Mouse (Mus musculus) hindbrain, embryonic 10.5 days (tissue): Measurements from ENCODE around the gene Phf21a. TPM values are rescaled to one million over a fixed set of nuclear protein-coding genes. Genes with fewer than 3 reads are reported as not detected.
"Not testable (repeated sequence)": the region's sequence is repeated elsewhere in the genome, so short reads cannot be mapped to it uniquely, and the experiment has no call there.

Source experiments
- DNase-seq: peaks from one replicate; pipeline ENCODE4 v3.0.0-alpha.2; 2017; ENCODE audit warnings: low spot score
- H3K27ac ChIP-seq: fragments of 300-500 bp; sonication (generic); 2 replicates; pipeline ENCODE4 v1.5.1; 2016; ENCODE audit warnings: mild to moderate bottlenecking, moderate library complexity
- H3K27me3 ChIP-seq: fragments of 300-500 bp; sonication (generic); 2 replicates; pipeline ENCODE4 v1.6.1; 2016; ENCODE audit warnings: mild to moderate bottlenecking; ENCODE audit not compliant: poor library complexity, insufficient read depth, severe bottlenecking
- H3K36me3 ChIP-seq: fragments of 300-500 bp; sonication (generic); 2 replicates; pipeline ENCODE4 v1.6.1; 2016; ENCODE audit warnings: mild to moderate bottlenecking, moderate library complexity
- H3K4me1 ChIP-seq: fragments of 300-500 bp; sonication (generic); replicated peaks from 2 replicates; pipeline ENCODE4 v1.6.1; 2016; ENCODE audit warnings: mild to moderate bottlenecking
- H3K4me3 ChIP-seq: fragments of 300-500 bp; sonication (generic); 2 replicates; pipeline ENCODE4 v1.5.1; 2016; ENCODE audit warnings: mild to moderate bottlenecking, moderate library complexity
- H3K9me3 ChIP-seq: fragments of 300-500 bp; sonication (generic); 2 replicates; pipeline ENCODE4 v1.6.1; 2016; ENCODE audit warnings: mild to moderate bottlenecking, moderate library complexity
- WGBS: fragments of 180-500 bp; shearing (Covaris S2); methylation state at CpG from one replicate; pipeline ENCODE4 v1.1.7; 2016; 5-methylcytosine and 5-hydroxymethylcytosine counted together
- polyA plus RNA-seq: library from polyadenylated mRNA; unstranded; fragments of >200 nt; fragmentation: Nextera tagmentation; extraction: Ambion mirVana; gene quantifications from 2 replicates; pipeline ENCODE4 v1.2.1, GENCODE M21; 2016

Gene Phf21a
- polyA plus RNA-seq, 1 experiment from 2014 or later: 35.3 TPM

- H3K4me3 ChIP-seq: peak overlapping the region; percentile 88
- peak overlapping the region; percentile 90 for H3K27ac ChIP-seq
- DNase-seq: no peak
- WGBS: 3% methylated on average over 10 of the region's 10 CpGs
- H3K9me3 ChIP-seq: no peaks in the 10 kb centered on the region
- H3K4me1 ChIP-seq: peaks cover 84% of the 10 kb centered on the region
- H3K27me3 ChIP-seq: peaks cover 9% of the 10 kb centered on the region; the same call in 1 of the 2 replicates
- H3K36me3 ChIP-seq: peaks cover 37% of the 10 kb centered on the region
These were observed 296.7 kb downstream of the Phf21a start for GRCm38 (mm10) chr2:92389645-92390044.

- H3K27me3 ChIP-seq: peaks cover 9% of the 10 kb centered on the region; the same call in 1 of the 2 replicates
- H3K9me3 ChIP-seq: no peaks in the 10 kb centered on the region
- H3K27ac ChIP-seq: peak overlapping the region; percentile 92
- H3K4me1 ChIP-seq: peaks cover 84% of the 10 kb centered on the region
- DNase-seq: no peak
- 80% methylated on average over 6 of the region's 6 CpGs for WGBS
- peaks cover 29% of the 10 kb centered on the region for H3K36me3 ChIP-seq
- H3K4me3 ChIP-seq: peak overlapping the region; percentile 88; the same call in 1 of the 2 replicates
These were observed 297.5 kb downstream of the Phf21a start for GRCm38 (mm10) chr2:92390206-92390930.

- Histone ChIP-seq H3K36me3 (peaks cover 22% of the 10 kb centered on the region), H3K4me3 (peak overlapping the region; percentile 88; the same call in 1 of the 2 replicates), H3K27ac (peak overlapping the region; percentile 92), H3K9me3 (no peaks in the 10 kb centered on the region), H3K27me3 (peaks cover 9% of the 10 kb centered on the region; the same call in 1 of the 2 replicates), H3K4me1 (peaks cover 86% of the 10 kb centered on the region)
- DNase-seq: no peak
- 87% methylated on average over 8 of the region's 8 CpGs for WGBS
These were observed 298.2 kb downstream of the Phf21a start for GRCm38 (mm10) chr2:92391116-92391515.

GRCm38 (mm10) chr2:92391703-92392317 is 298.9 kb downstream of the Phf21a start:
- Histone ChIP-seq H3K4me3 (peak overlapping the region; percentile 88), H3K36me3 (peaks cover 15% of the 10 kb centered on the region), H3K9me3 (no peaks in the 10 kb centered on the region), H3K27ac (peak overlapping the region; percentile 92), H3K27me3 (peaks cover 9% of the 10 kb centered on the region; the same call in 1 of the 2 replicates), H3K4me1 (peaks cover 87% of the 10 kb centered on the region)
- no peak for DNase-seq
- 27% methylated on average over 11 of the region's 11 CpGs for WGBS

- H3K27me3 ChIP-seq: peaks cover 9% of the 10 kb centered on the region; the same call in 1 of the 2 replicates
- WGBS: 4% methylated on average over 26 of the region's 26 CpGs
- peaks cover 87% of the 10 kb centered on the region for H3K4me1 ChIP-seq
- no peaks in the 10 kb centered on the region for H3K9me3 ChIP-seq
- H3K36me3 ChIP-seq: peaks cover 7% of the 10 kb centered on the region
- peak overlapping the region; percentile 88 for H3K4me3 ChIP-seq
- DNase-seq: peak; percentile 80
- H3K27ac ChIP-seq: peak overlapping the region; percentile 92
These were observed 299.7 kb downstream of the Phf21a start for GRCm38 (mm10) chr2:92392318-92393264.

GRCm38 (mm10) chr2:92395535-92395934 is 302.6 kb downstream of the Phf21a start:
- Histone ChIP-seq H3K27ac (no peak overlapping the region), H3K4me3 (no peak overlapping the region), H3K27me3 (peaks cover 11% of the 10 kb centered on the region; the same call in 1 of the 2 replicates), H3K36me3 (0 out of 2 replicates have a peak, but pooled peaks cover under 1% of the 10 kb centered on the region), H3K4me1 (peaks cover 87% of the 10 kb centered on the region), H3K9me3 (no peaks in the 10 kb centered on the region)
- WGBS: 90% methylated on average over 3 of the region's 3 CpGs
- DNase-seq: no peak

- H3K4me3 ChIP-seq: 0 out of 2 replicates have a peak overlapping the region, but pooled peaks have one; percentile 6
- H3K9me3 ChIP-seq: no peaks in the 10 kb centered on the region
- H3K27me3 ChIP-seq: peaks cover 14% of the 10 kb centered on the region; the same call in 1 of the 2 replicates
- 75% methylated on average over 1 of the region's 1 CpGs for WGBS
- DNase-seq: no peak
- H3K27ac ChIP-seq: peak overlapping the region; percentile 77
- H3K4me1 ChIP-seq: peaks cover 86% of the 10 kb centered on the region
- H3K36me3 ChIP-seq: no peaks in the 10 kb centered on the region
These were observed 304.5 kb downstream of the Phf21a start for GRCm38 (mm10) chr2:92397436-92397835.

- 49% methylated on average over 4 of the region's 4 CpGs for WGBS
- peak overlapping the region; percentile 26; the same call in 1 of the 2 replicates for H3K27ac ChIP-seq
- H3K36me3 ChIP-seq: peaks cover 13% of the 10 kb centered on the region
- not testable (repeated sequence) for H3K9me3 ChIP-seq, DNase-seq, H3K27me3 ChIP-seq
- peaks cover 80% of the 10 kb centered on the region for H3K4me1 ChIP-seq
- H3K4me3 ChIP-seq: peak overlapping the region; percentile 84
These were observed 307.0 kb downstream of the Phf21a start for GRCm38 (mm10) chr2:92399877-92400276.

- DNase-seq: peak; percentile 22
- Histone ChIP-seq H3K27ac (peak overlapping the region; percentile 90), H3K36me3 (peaks cover 22% of the 10 kb centered on the region), H3K27me3 (peaks cover 6% of the 10 kb centered on the region; the same call in 1 of the 2 replicates), H3K4me3 (peak overlapping the region; percentile 84), H3K4me1 (peaks cover 84% of the 10 kb centered on the region), H3K9me3 (no peaks in the 10 kb centered on the region)
- WGBS: 2% methylated on average over 22 of the region's 22 CpGs
These were observed 307.8 kb downstream of the Phf21a start for GRCm38 (mm10) chr2:92400682-92401081.

- 2% methylated on average over 55 of the region's 59 CpGs for WGBS
- Histone ChIP-seq H3K27me3 (peaks cover 6% of the 10 kb centered on the region; the same call in 1 of the 2 replicates), H3K27ac (peak within 1 kb of the TSS; percentile 90), H3K4me1 (peaks cover 84% of the 10 kb centered on the region), H3K36me3 (peaks cover 26% of the 10 kb centered on the region), H3K4me3 (peak within 1 kb of the TSS; percentile 84), H3K9me3 (no peaks in the 10 kb centered on the region)
- peak; percentile 50 for DNase-seq
These were observed 308.2 kb downstream of the Phf21a start, which contains the start of gene Mapk8ip1 for GRCm38 (mm10) chr2:92401091-92401561. Gene Mapk8ip1 (minus strand): TSS chr2:92401263.

- Histone ChIP-seq H3K27ac (0 out of 2 replicates have a peak overlapping the region, but pooled peaks have one; percentile 8), H3K4me1 (peaks cover 70% of the 10 kb centered on the region)
- 77% methylated on average over 4 of the region's 4 CpGs for WGBS
These were observed 309.8 kb downstream of the Phf21a start for GRCm38 (mm10) chr2:92402591-92403326.

More at GRCm38 (mm10) chr2:92402591-92403326, 309.8 kb downstream of the Phf21a start:
- Histone ChIP-seq H3K36me3 (peaks cover 41% of the 10 kb centered on the region), H3K9me3 (no peaks in the 10 kb centered on the region), H3K4me3 (no peak overlapping the region), H3K27me3 (peaks cover 6% of the 10 kb centered on the region; the same call in 1 of the 2 replicates)
- no peak for DNase-seq
